16 mouse cellular contexts compared by ENCODE assay signal in the genomic region with DNA sequence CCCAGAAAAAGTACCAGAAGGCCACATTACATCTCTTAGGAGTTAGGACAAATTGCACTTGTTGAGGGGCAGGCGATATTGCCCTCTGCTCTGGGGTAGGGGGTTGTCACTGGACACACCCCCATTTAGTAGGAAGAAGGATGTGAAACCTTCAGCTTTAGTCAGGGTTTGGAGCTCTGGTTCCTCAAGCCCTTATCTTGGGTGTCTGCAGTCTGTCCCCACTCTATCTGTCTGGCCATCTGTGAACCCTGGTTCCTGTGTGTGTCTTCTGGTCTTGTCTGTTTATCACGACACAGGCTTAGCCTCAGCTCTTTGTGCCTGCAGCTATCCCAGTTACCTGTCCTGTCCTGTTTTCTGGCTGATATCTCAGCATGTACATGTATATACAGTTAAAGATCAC. TPM values are rescaled to one million over a fixed set of nuclear protein-coding genes. Genes with fewer than 3 reads are reported as not detected.
DNase-seq lines count a peak whose midpoint lies in the region; ATAC-seq and TF ChIP-seq lines count a peak whose summit lies in the region.
"Had no signal": no experiment of that assay in that cellular context is flagged by ENCODE, and none has a peak within 500 bp of the region (broad histone marks: within the 10 kb centered on the region; RNA-seq: fewer than 3 reads in every experiment).

No protein-coding gene starts in this region.

- no peak for TF ChIP-seq CTCF in CH12.LX (conservative IDR thresholded peaks at IDR 0.05 in 1 of 2, IDR thresholded peaks at IDR 0.05 in 1 of 2; ENCODE audit: low read depth in 2 of 2, low read length in 2 of 2)

- no peak for TF ChIP-seq RAD21 in CH12.LX (IDR thresholded peaks at IDR 0.05; ENCODE audit: low read depth, low read length)

- in situ Hi-C loops in CH12.LX (cut with MboI; ENCODE audit: low pct_ligation_motif_present, low pct_unique_long_range_greater_than_20kb, low sequenced_read_pairs): no loop called here

- intact Hi-C loops in gastrocnemius, postnatal 14 days (cut with DNase I; ENCODE audit: low total_unique reads): no loop called here

- TF ChIP-seq EP300 in CH12.LX (IDR thresholded peaks at IDR 0.05; ENCODE audit: low read length): no peak

- H3K27ac ChIP-seq in intestine, embryonic 16.5 days (ENCODE audit: low read length): no peak overlapping the region
- H3K27ac ChIP-seq in intestine, embryonic 15.5 days: no peak overlapping the region
- H3K27ac ChIP-seq in CH12.LX (ENCODE audit: insufficient read depth, low read depth): peak overlapping the region; percentile 79
- no peak overlapping the region for H3K27ac ChIP-seq in forebrain, embryonic 11.5 days (ENCODE audit: low read depth, low read length)
- H3K27ac ChIP-seq: embryonic facial prominence, embryonic 13.5 days; macrophage had no signal

- 77% methylated on average over 2 of the region's 2 CpGs for WGBS in intestine, embryonic 16.5 days
- 69% methylated on average over 2 of the region's 2 CpGs for WGBS in intestine, embryonic 15.5 days
- 88% methylated on average over 2 of the region's 2 CpGs for whole genome bisulfite sequencing in forebrain, embryonic 11.5 days

- TF ChIP-seq POLR2A in CH12.LX (IDR thresholded peaks at IDR 0.05; ENCODE audit: low read depth, low read length): no peak

- no peaks in the 10 kb centered on the region for H3K4me1 ChIP-seq in intestine, embryonic 16.5 days (ENCODE audit: control insufficient read depth, insufficient read depth, low read length)
- H3K4me1 ChIP-seq in intestine, embryonic 15.5 days (replicated peaks): no peaks in the 10 kb centered on the region
- peaks cover 19 to 37% of the 10 kb centered on the region in 2 experiments for H3K4me1 ChIP-seq in CH12.LX (ENCODE audit: control insufficient read depth in 1 of 2, insufficient read depth in 2 of 2)
- no peaks in the 10 kb centered on the region for H3K4me1 ChIP-seq in forebrain, embryonic 11.5 days (replicated peaks; ENCODE audit: control insufficient read depth, insufficient read depth, low read length)
- H3K4me1 ChIP-seq: embryonic facial prominence, embryonic 13.5 days had no signal

- H3K9me3 ChIP-seq in intestine, embryonic 16.5 days (ENCODE audit: control insufficient read depth, low read length): no peaks in the 10 kb centered on the region
- H3K9me3 ChIP-seq in intestine, embryonic 15.5 days: no peaks in the 10 kb centered on the region
- no peaks in the 10 kb centered on the region for H3K9me3 ChIP-seq in CH12.LX (replicated peaks; ENCODE audit: low read length)
- H3K9me3 ChIP-seq in forebrain, embryonic 11.5 days (ENCODE audit: control insufficient read depth, low read length): no peaks in the 10 kb centered on the region
- H3K9me3 ChIP-seq: embryonic facial prominence, embryonic 13.5 days; heart, embryonic 15.5 days had no signal

- no peaks in the 10 kb centered on the region for H3K27me3 ChIP-seq in intestine, embryonic 16.5 days (replicated peaks; ENCODE audit: control insufficient read depth, insufficient read depth, low read length)
- no peaks in the 10 kb centered on the region for H3K27me3 ChIP-seq in intestine, embryonic 15.5 days (replicated peaks)
- H3K27me3 ChIP-seq in CH12.LX (replicated peaks): no peaks in the 10 kb centered on the region
- no peaks in the 10 kb centered on the region for H3K27me3 ChIP-seq in forebrain, embryonic 11.5 days (ENCODE audit: control insufficient read depth, insufficient read depth, low read length)
- H3K27me3 ChIP-seq: embryonic facial prominence, embryonic 13.5 days; heart, embryonic 15.5 days had no signal

- 0 out of 2 replicates have a peak, but pooled peaks have one; percentile 13 for ATAC-seq in intestine, embryonic 16.5 days
- ATAC-seq in intestine, embryonic 15.5 days: no peak
- ATAC-seq in granulocyte monocyte progenitor cell, adult 5-6 weeks (replicated peaks; ENCODE audit: poor library complexity, severe bottlenecking): peak; percentile 95
- peak; percentile 97 for ATAC-seq in megakaryocyte progenitor cell, adult 5-6 weeks (replicated peaks; ENCODE audit: poor library complexity)
- no peak for ATAC-seq in forebrain, embryonic 11.5 days (replicated peaks; ENCODE audit: low FRiP score)
- ATAC-seq: activated CD4-positive, CD25-positive, alpha-beta regulatory T cell, adult 4 months; hindbrain, embryonic 16.5 days had no signal

- no peak overlapping the region for H3K4me3 ChIP-seq in intestine, embryonic 16.5 days (ENCODE audit: low read length)
- no peak overlapping the region for H3K4me3 ChIP-seq in intestine, embryonic 15.5 days (replicated peaks)
- no peak overlapping the region for H3K4me3 ChIP-seq in CH12.LX (replicated peaks in 1 of 3; ENCODE audit: low read depth in 2 of 3, low read length in 2 of 3, poor library complexity in 1 of 3)
- H3K4me3 ChIP-seq in forebrain, embryonic 11.5 days (ENCODE audit: low read depth, low read length): no peak overlapping the region
- H3K4me3 ChIP-seq: embryonic facial prominence, embryonic 13.5 days; heart, embryonic 15.5 days had no signal

- dilution Hi-C loops in CH12.LX (cut with MboI; ENCODE audit: extremely low pct_ligation_motif_present, extremely low pct_unique_long_range_greater_than_20kb, low sequenced_read_pairs): no loop called here

- no peak overlapping the region for H3K4me2 ChIP-seq in intestine, embryonic 16.5 days (ENCODE audit: low read depth, low read length)
- H3K4me2 ChIP-seq in intestine, embryonic 15.5 days (replicated peaks): no peak overlapping the region
- peak overlapping the region; percentile 67 for H3K4me2 ChIP-seq in CH12.LX (ENCODE audit: insufficient read depth, low read depth, poor library complexity, severe bottlenecking)
- H3K4me2 ChIP-seq in forebrain, embryonic 11.5 days (ENCODE audit: low read depth, low read length, severe bottlenecking): no peak overlapping the region
- H3K4me2 ChIP-seq: embryonic facial prominence, embryonic 13.5 days; heart, embryonic 15.5 days had no signal

- peaks cover 63% of the 10 kb centered on the region for H3K79me2 ChIP-seq in CH12.LX (replicated peaks; ENCODE audit: control insufficient read depth, extremely low read depth, insufficient read depth, poor library complexity, severe bottlenecking)

- H3K9ac ChIP-seq in intestine, embryonic 16.5 days (ENCODE audit: low read depth, low read length): no peak overlapping the region
- H3K9ac ChIP-seq in intestine, embryonic 15.5 days: no peak overlapping the region
- no peak overlapping the region for H3K9ac ChIP-seq in CH12.LX (ENCODE audit: insufficient read depth, low read depth)
- H3K9ac ChIP-seq in forebrain, embryonic 11.5 days (ENCODE audit: low read length): no peak overlapping the region
- H3K9ac ChIP-seq: embryonic facial prominence, embryonic 13.5 days; forebrain, postnatal 0 days; heart, embryonic 15.5 days had no signal

- no peaks in the 10 kb centered on the region for H3K36me3 ChIP-seq in intestine, embryonic 16.5 days (ENCODE audit: control insufficient read depth, insufficient read depth, low read length)
- no peaks in the 10 kb centered on the region for H3K36me3 ChIP-seq in intestine, embryonic 15.5 days
- peaks cover 56 to 71% of the 10 kb centered on the region in 2 experiments for H3K36me3 ChIP-seq in CH12.LX (replicated peaks in 1 of 2; ENCODE audit: control insufficient read depth in 1 of 2, insufficient read depth in 1 of 2, low read length in 1 of 2)
- H3K36me3 ChIP-seq in forebrain, embryonic 11.5 days (ENCODE audit: control insufficient read depth, insufficient read depth, low read length): no peaks in the 10 kb centered on the region
- H3K36me3 ChIP-seq: embryonic facial prominence, embryonic 13.5 days; heart, embryonic 15.5 days had no signal

- DNase-seq in CH12.LX (ENCODE audit: extremely low read depth): peak; percentile 50
- DNase-seq in forebrain, embryonic 11.5 days (ENCODE audit: low spot score): no peak
- no peak for DNase-seq in gastrocnemius, postnatal 14 days
- DNase-seq in natural killer cell, adult 2 months (ENCODE audit: low spot score in 2 of 2): no peak
- DNase-seq: cerebellum, postnatal 14 days; gastrocnemius, postnatal 36 days had no signal

RNA-seq across cellular contexts. Expression of gene Sash3, which starts 7.2 kb away (rescaled TPM):
- polyA plus RNA-seq in intestine, embryonic 16.5 days (2015; fragmentation: Nextera tagmentation; extraction: Ambion mirVana): 3.8 and 3.9 TPM in 2 replicates
- polyA plus RNA-seq in intestine, embryonic 15.5 days (2015; fragmentation: Nextera tagmentation; extraction: Ambion mirVana): 3.1 and 3.4 TPM in 2 replicates
- 88.9 and 96.3 TPM in 2 replicates for total RNA-seq in CH12.LX (2012; rRNA removed)
- total RNA-seq in CH12.LX (2014; rRNA removed): 138 and 148 TPM in 2 replicates
- 87.6 and 90.9 TPM in 2 replicates for polyA plus RNA-seq in CH12.LX (2012; ENCODE audit: insufficient read length, low read depth)
- total RNA-seq in granulocyte monocyte progenitor cell, adult 5-6 weeks (2014; fragmentation: Nextera tagmentation): 58.7 and 63.8 TPM in 2 replicates
- 74.4 and 84.7 TPM in 2 replicates for total RNA-seq in granulocyte monocyte progenitor cell, adult 5-6 weeks (2017)
- 46.5 and 54.2 TPM in 2 replicates for total RNA-seq in megakaryocyte progenitor cell, adult 5-6 weeks (2015)
- 77.9 and 86.1 TPM in 2 replicates for total RNA-seq in megakaryocyte progenitor cell, adult 5-6 weeks (2017)
- polyA plus RNA-seq in forebrain, embryonic 11.5 days (2014; fragmentation: Nextera tagmentation; extraction: Ambion mirVana): 0.67 and 0.80 TPM in 2 replicates
- total RNA-seq in gastrocnemius, postnatal 14 days (2021): under 1 TPM; 0.51 to 0.55 TPM

RNA-seq across cellular contexts. Expression of gene Xpnpep2, which starts 44.9 kb away (rescaled TPM):
- polyA plus RNA-seq in intestine, embryonic 16.5 days (2015; fragmentation: Nextera tagmentation; extraction: Ambion mirVana): 5.9 and 6.8 TPM in 2 replicates
- polyA plus RNA-seq in intestine, embryonic 15.5 days (2015; fragmentation: Nextera tagmentation; extraction: Ambion mirVana): 3.4 and 4.0 TPM in 2 replicates
- total RNA-seq in CH12.LX (2012; rRNA removed) (0.04 and 0.08 TPM in 2 replicates), CH12.LX (2014; rRNA removed) (0.05 and 0.09 TPM in 2 replicates)
- 0.07 and 0.14 TPM in 2 replicates for polyA plus RNA-seq in CH12.LX (2012; ENCODE audit: insufficient read length, low read depth)
- not detected in 2 replicates for total RNA-seq in granulocyte monocyte progenitor cell, adult 5-6 weeks (2014; fragmentation: Nextera tagmentation)
- total RNA-seq in granulocyte monocyte progenitor cell, adult 5-6 weeks (2017): not detected in 2 replicates
- not detected in 2 replicates for total RNA-seq in megakaryocyte progenitor cell, adult 5-6 weeks (2015)
- total RNA-seq in megakaryocyte progenitor cell, adult 5-6 weeks (2017): not detected in 2 replicates
- 1.5 and 2.2 TPM in 2 replicates for polyA plus RNA-seq in forebrain, embryonic 11.5 days (2014; fragmentation: Nextera tagmentation; extraction: Ambion mirVana)
- total RNA-seq in gastrocnemius, postnatal 14 days (2021): 1 to 10 TPM in 1 of 2 experiments, under 1 TPM in 1; 0.49 to 1.7 TPM
- polyA plus RNA-seq: macrophage had no signal

RNA-seq across cellular contexts. Expression of gene Zdhhc9, which starts 55.3 kb away (rescaled TPM):
- polyA plus RNA-seq in intestine, embryonic 16.5 days (2015; fragmentation: Nextera tagmentation; extraction: Ambion mirVana): 8.2 and 8.3 TPM in 2 replicates
- polyA plus RNA-seq in intestine, embryonic 15.5 days (2015; fragmentation: Nextera tagmentation; extraction: Ambion mirVana): 8.2 and 9.1 TPM in 2 replicates
- total RNA-seq in CH12.LX (2012; rRNA removed) (3.8 and 4.5 TPM in 2 replicates), CH12.LX (2014; rRNA removed) (3.5 and 4.3 TPM in 2 replicates)
- 12.3 and 13.9 TPM in 2 replicates for polyA plus RNA-seq in CH12.LX (2012; ENCODE audit: insufficient read length, low read depth)
- total RNA-seq in granulocyte monocyte progenitor cell, adult 5-6 weeks (2014; fragmentation: Nextera tagmentation): 22.9 and 26.2 TPM in 2 replicates
- total RNA-seq in granulocyte monocyte progenitor cell, adult 5-6 weeks (2017): 5.6 and 8.3 TPM in 2 replicates
- total RNA-seq in megakaryocyte progenitor cell, adult 5-6 weeks (2015): 33.7 and 38.3 TPM in 2 replicates
- total RNA-seq in megakaryocyte progenitor cell, adult 5-6 weeks (2017): 6.2 and 9.2 TPM in 2 replicates
- 4.0 and 4.2 TPM in 2 replicates for polyA plus RNA-seq in forebrain, embryonic 11.5 days (2014; fragmentation: Nextera tagmentation; extraction: Ambion mirVana)
- total RNA-seq in gastrocnemius, postnatal 14 days (2021): 1 to 10 TPM; 7.4 to 9.5 TPM

Comparison
In these comparisons a context has a peak if more than half of its experiments do, and no peak if none do; other contexts are left out.
1. ATAC-seq: peak in intestine, embryonic 16.5 days (single experiment), granulocyte monocyte progenitor cell, adult 5-6 weeks (single experiment) and megakaryocyte progenitor cell, adult 5-6 weeks (single experiment); none in intestine, embryonic 15.5 days (single experiment) and forebrain, embryonic 11.5 days (single experiment).
2. RNA of gene Sash3, which starts 7.2 kb away (total RNA-seq): 88.9 to 148 TPM in CH12.LX, 46.5 to 86.1 TPM in megakaryocyte progenitor cell, adult 5-6 weeks and 58.7 to 84.7 TPM in granulocyte monocyte progenitor cell, adult 5-6 weeks; 0.51 to 0.55 TPM in gastrocnemius, postnatal 14 days; every median in the first group is over 10 times any median in the second.